Mouse (Mus musculus) 3134 (cell line): ENCODE data around the gene Ten1.
A peak's percentile ranks its signal among the peaks of the same experiment; 100 is the strongest.

Experiments
- DNase-seq: peaks from one replicate; pipeline ENCODE4 v3.0.0-alpha.2; 2011; ENCODE audit warnings: low spot score; ENCODE audit not compliant: insufficient read length; ENCODE audit errors: extremely low read depth

Ten1 gene

DNA sequence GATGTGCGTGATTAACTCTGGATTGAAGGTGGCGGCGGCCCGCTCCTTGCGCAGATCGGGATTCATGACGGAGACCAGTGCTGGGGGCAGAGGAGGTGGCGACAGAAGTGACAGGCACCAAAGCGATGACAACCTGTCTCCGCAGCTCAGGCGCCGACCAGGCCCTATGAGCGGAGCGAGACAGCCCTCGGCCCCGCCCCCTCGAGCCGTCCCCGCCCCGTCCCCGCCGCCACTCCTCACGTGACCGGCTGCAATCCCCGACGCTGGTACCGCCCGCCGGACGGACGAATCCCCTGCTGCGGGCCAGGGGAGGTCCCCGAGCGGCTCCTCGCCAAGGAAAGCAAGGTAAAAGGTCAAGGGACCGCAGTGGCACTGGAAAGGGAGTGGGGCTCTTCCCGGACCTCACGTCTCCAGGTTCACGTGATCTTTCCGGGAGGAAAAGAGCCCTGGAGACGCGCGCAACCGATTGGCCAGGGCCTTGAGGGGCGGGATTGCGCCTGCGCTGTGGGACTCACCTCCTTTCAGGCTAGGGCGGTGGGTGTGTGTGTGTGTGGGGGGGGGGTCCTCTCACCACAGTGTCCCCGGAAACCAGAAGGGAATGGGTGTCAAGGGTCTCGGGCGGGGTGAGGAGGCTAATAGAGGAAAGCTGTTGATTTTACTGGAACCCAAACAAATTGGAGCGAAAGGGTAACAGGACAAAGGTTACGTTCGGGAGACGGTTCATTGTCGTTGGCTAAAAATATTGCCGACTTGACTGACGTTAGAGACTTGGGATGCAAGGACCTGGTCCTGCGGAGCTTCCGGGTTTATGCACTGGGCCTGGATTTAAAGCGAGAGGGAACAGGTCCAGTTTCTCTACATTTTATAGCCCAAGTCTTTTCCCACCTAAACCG is at the start of gene Ten1, which contains the start of gene Acox1:
TSS of gene Ten1 (plus strand) at position 217 of the 893 bp plus-strand sequence.
TSS of gene Acox1 (minus strand) at position 407 of the 893 bp plus-strand sequence.
- DNase-seq: peak; percentile 96

DNA sequence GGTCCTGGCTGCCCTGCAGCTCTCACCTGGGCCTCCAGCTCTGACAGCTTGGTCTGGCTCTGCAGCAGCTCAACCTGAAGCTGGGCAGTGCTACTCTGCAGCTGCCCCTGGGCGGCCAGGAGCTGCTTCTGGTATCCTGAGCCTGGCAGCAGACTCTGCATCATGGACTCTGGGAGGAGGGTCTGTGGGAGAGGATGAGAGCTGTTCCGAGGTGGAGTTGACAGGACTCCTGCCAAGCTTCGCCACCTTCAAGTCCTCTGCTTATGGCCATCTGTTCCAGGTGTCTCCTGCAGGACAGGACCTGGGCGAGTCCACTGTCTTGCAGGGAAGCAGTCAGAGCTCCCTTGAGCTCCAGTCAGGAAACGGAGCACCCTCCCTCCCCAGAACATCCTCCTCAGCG is 49.3 kb upstream of the Ten1 start:
- no peak for DNase-seq

DNA sequence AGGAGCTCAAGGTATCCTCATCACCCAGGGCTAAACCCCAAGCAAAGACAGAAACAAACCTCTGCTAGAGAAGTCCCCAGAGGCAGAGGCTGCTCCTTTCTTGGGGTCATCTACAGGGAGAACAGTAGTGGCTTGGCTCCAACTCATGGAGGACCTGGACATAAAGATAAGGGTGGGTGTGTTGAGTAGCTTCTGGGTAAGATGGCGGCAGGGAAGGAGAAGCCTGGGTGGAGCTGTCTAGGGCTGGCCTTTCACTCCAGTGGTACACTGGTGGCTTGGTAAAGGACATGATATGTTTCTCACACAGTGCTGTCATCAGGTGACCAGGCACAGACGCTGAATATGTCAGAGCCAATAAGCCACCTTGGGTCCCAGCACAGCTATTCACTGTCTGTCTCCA is 47.7 kb upstream of the Ten1 start:
- DNase-seq: no peak

DNA sequence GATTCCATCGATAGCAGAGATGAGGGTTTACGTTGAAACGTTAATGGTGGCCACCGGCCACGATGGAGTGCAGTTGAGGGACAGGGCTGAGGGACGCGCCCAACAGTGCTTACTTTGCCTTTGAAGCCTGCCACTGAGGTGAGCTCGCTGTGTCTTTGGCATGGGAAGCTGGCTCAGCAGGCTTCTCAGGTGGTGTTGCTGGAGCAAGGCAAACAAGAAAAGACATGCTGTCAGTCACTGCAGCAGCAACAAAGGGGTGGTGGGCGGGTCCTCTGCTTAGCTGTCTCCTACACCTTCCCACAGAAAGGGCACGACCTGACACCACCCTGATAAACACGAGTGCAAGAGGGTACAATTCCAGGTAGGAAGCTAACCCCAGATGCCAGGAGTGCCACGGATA is 37.3 kb upstream of the Ten1 start:
- no peak for DNase-seq

DNA sequence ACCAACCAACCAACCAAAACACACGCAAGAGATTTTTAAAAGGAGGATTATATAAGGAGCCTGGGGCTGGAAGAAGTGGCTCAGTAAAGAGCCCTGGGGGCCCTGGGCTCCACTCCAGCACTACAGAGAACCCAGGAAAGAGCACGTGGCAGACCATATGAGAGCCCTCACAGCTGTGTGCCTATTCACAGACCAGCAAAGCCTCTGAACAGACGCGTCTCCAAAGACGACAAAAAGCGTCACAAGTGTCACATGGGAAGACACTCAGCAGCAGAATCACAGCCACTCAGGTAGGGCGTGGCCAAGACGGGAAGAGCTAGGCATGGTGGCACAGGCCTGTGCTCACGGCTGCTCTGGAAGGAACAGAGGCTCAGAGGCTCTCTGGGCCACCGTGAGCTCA is 36.5 kb upstream of the Ten1 start:
- DNase-seq: no peak

DNA sequence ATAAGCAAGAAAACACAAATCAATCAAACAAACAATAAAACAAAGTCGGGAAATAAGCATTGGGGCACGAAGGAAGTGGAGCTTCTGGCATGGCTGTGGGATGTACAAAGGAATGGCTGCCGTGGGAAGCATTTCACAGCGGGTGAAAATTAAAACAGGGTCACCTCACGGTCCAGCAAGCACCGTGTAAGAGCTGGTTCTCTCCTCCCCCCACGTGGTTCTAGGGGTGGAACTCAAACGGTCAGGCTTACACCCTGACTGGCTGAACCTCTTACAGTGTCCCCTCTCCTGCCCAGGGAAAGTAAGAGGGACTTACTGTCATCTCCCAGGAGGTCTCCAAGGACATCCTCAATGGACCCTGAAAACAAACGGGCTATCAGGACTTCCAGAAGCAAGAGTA is 35.7 kb upstream of the Ten1 start:
- DNase-seq: no peak

DNA sequence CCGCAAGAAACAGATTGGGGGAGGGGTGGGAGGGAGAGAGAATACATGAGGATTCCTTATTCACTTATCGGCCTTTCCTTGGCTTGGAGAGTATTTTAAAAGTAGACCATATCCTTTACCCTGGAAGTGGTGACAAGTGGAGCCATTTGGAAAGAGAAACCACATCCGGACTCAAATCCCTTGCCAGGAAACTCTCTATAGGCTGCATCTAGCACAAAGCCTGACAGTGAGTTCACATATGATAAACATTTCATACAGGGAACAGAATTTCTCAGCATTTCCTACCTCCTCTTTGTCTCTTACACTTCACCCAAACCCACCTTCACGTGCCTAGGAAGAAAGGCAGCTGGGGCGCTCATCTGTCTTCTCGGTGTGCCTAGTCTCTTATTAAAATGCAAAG is 31.4 kb upstream of the Ten1 start:
- DNase-seq: peak; percentile 55

DNA sequence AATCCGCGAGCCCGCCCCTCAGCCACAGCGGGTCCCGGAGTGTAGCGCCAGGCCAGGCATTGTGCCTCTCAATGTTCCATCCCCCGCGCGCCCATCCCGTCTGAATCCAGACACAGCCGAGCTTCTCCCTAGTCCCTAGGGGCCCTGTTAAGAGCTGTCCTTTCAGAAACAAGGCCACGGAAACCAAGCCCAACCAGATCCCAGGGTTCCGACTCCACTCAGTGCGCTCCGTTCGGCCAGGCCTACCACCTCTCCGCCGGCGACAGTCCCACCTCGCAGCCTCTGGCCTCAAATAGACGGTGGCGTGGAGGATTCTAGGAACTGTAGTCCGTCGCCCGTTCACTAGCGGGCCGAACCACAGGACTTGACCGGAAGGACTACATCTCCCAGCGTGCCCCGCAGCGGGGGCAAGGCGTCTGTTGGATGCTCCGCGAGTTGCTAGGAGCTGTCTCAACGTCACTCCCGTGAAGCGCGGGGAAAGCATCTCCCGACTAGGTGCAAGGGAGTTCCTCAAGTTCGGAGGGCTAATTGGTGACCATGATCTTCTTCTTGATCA is 30.7 kb upstream of the Ten1 start, which contains the start of gene Fbf1:
TSS of gene Fbf1 (minus strand) at position 283 of the 556 bp plus-strand sequence.
- DNase-seq: peak; percentile 95

DNA sequence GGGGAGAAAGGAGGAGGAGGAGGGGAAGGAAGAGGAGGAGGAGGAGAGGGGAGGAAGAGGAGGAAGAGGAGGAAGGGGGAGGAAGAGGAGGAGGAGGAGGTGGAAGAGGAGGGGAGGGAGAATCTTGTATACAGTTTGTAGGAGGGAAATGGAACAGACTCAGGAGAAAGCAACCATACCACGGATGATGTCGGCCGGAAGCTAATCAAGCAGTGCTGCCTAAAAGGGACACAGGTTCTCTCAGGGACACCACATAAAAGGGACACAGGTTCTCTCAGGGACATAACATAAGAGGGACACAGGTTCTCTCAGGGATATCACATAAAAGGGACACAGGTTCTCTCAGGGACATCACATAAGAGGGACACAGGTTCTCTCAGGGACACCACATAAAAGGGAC is 29.4 kb upstream of the Ten1 start:
- DNase-seq: no peak

DNA sequence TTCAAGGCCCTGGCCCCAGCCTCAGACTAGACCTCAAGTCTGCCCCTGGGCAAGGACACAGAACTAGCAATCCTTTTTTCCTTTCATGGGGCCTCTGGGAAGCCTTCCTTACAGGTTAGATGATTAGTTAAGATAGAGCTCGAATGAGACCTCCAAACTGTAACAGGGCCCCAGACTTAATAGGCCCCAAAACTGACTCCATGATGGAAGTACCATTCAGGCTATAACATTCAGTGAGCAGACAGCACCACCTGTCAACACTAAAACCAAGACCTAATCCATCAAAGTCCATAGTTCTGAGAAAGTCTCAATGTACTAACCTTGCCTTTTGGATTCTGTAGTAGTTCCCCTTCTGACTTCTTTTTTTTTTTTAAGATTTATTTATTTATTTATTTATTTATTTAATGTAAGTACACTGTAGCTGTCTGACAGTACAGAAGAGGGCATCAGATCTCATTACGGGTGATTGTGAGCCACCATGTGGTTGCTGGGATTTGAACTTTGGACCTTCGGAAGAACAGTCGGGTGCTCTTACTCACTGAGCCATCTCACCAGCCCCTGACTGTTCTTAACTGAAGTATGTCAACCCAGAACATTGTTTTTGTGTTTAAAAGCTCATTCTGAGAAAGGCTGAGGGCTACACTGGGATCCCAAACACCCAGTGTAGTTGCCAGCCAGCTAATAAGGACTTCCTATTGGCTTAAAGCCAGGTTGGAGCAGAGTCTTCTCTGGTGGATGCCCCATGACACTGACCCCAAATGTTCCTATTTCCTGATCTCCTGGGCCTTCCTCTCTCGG is 28.5 kb upstream of the Ten1 start:
- no peak for DNase-seq

DNA sequence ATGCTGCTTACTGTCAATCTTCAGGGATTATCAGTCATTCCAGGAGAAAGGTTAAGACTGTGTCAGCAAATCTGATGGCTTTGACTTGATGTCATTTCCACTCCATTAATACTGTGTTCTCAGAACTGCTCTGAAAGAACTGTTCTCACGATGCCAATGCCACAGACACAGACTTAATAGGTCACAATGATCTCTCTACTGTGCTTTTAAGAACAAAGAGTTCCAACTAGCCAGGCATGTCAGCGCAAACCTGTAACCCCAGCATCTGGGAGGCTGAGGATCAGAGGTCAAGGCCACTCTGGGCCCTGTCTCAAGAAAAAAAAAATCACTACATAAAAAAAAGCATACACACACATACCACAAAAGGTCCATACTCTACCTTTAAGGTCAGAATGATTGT is 26.7 kb upstream of the Ten1 start:
- DNase-seq: no peak

DNA sequence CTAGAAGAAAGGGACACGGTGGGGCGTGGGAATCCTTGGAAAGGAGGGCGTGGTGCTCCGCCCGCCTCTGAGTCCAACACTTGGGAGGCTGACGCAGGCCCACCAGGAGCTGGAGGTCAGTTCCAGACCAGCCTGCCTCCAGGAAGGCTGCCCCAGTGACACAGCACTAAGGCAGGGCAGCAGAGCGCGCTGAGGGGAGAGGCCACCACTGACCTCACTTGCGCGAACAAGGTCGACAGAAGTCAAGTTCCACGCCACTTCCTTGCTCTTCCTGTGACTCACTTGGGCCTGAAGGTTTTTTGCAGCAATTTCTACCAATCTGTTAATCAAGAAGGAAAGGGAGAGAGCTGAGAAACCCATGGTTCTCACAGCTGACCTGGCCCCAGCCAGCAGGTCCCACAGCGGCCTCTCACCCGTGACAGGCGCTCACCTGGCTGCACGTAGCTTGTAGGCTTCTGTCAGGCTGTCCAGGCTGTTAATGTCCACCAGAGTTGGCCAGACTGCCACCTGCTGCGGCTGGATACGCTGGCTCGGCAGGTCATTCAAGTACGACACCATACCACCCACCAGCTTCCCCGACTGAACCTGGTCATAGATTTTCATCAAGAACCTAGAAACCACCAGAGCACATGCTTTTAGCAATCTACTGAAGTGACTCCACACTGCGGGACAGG is 23.7 kb upstream of the Ten1 start:
- DNase-seq: no peak

DNA sequence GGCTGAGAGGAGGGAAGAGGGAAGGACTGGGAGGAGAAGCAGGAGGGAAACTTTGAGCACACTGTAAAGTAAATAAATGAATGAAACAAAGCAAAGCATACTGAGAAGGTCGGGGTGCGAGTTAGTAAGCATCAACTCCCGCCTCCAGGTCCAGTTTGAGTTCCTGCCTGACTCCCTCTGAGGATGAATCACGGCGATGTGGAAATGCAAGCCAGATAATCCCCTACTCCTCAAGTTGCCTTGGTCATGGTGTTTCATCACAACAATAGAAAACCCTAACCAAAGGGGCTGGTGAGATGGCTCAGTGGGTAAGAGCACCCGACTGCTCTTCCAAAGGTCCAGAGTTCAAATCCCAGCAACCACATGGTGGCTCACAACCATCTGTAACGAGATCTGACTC is 22.6 kb upstream of the Ten1 start:
- DNase-seq: no peak

DNA sequence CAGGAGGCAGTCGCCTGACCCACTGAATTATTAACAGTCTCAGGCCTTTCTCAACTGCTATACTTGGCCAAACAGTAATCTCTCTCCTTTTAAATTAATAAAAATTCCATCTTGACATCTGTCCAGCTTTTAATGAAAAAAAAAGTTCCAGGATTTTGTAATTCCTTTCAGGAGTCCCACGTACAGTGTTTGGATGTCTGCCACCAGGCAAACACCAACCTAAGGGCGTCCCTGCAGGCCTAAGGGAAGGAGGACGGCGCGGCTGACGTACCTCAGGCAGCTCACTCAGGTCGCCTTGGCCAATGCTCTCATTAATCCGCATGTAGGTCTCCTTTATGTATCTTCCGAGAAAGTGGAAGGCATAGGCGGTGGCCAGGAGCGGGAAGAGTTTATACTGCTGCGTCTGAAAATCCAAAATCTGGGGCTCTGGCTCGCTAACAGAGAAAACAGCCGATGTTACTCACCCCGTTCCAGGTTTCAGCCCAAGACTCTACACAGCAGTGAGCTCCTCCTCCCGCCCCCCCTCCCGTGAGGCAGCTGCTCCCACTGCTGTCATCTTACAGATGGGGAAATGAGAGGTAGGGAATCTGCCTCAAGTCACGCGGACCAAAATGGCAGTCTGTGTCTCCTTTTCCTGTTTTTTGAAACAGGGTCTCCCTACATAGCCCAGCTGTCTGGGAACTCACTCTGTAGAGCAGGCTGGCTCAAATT is 20.1 kb upstream of the Ten1 start:
- no peak for DNase-seq

DNA sequence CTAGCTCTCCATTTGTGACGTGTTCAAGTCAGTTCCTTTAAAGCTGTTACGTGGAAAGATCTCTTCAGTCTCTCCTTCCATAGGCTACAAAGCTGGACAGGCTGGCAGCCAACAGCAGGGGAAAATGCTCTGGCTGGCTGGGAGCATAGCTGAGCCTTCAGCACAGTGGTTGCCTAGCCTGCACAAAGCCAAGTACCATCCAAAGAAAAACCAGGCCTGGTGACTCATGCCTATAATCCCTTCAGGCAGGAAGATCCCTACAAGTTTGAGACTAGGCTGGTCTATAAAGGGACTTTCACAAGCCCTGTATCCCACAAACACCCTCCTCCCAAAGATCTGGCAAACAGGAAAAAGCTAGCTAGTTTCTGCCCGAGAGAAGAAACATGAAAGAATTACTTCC is 12.8 kb upstream of the Ten1 start:
- peak; percentile 73 for DNase-seq

DNA sequence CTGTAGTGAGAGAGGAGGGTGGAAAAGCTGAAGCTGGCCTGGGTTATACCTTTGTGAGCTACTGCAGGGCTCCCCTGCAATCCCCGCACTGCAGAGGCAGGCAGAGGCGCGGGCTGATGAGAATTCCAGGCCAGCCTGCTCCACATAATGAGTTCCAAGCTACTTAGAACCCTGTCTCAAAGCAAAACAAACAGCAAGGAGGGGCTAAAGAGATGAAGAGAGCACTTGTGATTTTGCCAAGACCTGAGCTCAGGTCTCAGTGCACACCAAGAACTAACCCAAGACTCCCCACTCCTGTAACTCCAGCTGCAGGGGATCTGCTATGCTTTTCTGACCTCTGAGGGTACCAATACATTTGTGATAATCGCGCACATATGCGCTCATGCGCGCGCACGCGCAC is 12.3 kb upstream of the Ten1 start:
- no peak for DNase-seq

DNA sequence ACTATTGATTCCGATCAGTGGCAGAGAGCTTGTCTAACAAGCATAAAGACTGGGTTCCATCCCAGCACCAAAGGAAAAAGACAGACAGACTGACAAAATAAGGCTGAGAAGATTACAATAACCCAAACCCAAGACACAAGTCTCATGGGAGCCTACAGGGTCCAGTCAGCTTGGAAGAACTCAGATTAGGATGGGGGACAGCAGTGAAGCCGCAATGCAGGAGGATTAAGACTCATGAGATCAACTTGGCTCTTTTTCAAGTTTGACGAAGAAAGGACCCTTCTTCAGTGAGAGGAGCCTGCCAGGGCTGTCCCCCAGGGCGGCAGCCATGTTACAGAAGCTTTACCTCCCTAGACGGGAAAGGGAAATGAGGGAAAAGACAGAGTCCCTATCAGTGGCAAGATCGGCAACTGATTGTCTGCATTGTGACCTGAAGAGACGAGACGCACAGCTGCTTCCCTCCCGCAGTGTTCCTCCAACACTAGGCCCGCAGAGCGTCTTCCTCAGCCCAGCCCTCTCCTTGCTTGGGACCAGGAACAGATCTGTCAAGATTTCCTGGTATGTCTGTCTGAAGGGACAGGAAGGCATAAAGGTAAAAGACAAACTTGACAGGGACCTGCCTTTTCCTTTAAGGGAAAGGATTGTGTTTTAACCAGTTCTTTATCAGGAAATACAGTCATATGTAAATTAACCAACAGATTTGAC is 11.3 kb upstream of the Ten1 start:
- no peak for DNase-seq

DNA sequence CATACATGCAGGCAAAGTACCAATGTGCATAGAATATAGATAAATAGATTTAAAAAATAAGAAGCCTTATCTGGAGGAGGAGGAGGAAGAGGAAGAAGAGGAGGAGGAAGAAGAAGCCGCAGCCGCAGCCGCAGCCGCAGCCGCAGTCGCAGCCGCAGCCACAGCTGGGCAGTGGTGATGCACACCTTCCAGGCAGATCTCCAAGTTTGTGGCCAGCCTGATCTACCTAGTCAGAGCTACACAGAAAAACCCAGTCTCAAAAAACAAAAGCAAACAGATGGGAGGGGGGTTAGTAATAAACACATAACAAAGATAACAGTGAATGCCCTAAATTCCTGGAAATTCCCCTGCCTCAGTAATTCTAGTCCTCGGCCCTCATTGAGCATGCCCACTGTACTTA is 4.0 kb upstream of the Ten1 start:
- DNase-seq: peak; percentile 46

DNA sequence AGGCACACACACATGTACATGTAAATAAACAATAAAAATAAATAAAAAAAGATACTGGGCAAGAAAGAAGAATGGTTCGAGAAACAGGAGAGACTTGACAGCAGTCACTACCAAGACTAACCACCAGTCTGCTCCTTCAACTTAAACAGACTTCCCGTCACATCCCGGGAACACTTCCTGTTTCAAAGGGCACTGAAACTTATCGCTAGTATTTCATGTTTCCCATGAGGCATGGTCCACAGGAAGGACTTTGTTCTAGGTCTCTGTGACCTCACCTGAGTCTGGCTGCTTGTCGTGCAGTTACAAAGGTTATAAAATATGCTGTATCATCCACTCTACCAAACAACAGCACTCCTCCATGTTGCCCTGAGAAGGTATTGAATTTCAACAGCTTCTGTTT is 3.4 kb upstream of the Ten1 start:
- no peak for DNase-seq

DNA sequence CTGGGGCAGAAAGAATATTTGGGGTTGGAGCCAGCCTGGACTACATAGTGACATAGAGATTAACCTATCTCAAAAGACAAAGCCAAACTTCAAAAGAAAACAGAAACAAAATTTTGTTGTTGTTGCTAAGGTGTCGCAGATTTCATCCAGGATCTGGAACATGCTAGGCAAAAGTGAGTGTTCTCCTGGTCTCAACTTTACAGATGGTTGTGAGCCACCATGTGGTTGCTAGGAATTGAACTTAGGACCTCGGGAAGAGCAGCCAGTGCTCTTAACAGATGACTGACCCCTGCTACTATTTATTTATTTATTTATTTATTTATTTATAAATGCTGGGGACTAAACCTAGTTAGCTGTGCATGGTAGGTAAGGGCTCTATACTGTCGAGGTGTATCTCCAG is 2.3 kb upstream of the Ten1 start:
- no peak for DNase-seq
